Mouse (Mus musculus) G1E-ER4 (cell line): ENCODE data around the gene Eif2b1. TPM values are rescaled to one million over a fixed set of nuclear protein-coding genes. Genes with fewer than 3 reads are reported as not detected.

Experiments used
- GATA1 ChIP-seq: IDR thresholded peaks from one replicate; pipeline ENCODE4 v1.8.0; 2012; ENCODE audit warnings: low read length, inconsistent platforms
- polyA plus RNA-seq: library from polyadenylated mRNA; stranded (reverse); fragments of >175 nt; gene quantifications from 2 replicates; pipeline ENCODE4 v1.2.3, GENCODE M21; 2012

The Eif2b1 gene
- 7.9 and 8.9 TPM in 2 replicates for polyA plus RNA-seq

DNA sequence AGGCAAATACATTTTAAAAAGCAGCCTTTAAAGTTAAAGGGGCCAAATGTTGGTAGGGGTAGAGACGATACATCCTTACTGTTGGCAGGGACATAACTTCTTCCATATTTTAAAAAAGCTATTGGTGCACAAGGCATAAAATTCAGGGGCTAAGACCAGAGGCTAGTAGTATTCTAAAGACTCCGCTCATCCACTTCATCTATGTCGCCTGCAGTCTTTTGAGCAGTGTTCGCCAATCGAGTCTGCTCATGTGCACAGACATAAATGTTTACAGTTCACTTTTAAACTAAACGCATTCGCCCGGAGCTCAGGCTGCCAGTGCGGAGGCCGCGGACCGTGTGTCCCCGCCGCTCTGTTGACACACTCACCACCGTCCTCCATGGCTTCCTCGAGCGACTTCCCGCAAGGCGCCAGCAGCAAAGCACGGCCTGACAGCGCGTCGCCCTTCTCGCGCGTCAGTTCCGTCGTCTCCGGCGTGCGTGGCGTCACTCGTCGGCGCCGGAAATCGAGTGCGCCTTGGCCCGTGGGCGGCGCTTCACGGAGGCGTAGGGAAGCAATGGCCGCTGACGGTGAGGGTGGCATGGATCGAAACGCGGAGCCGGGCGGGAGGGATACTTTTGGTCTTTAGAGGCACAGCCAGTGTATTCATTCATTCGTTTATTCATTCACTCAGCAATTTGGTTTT is at the start of gene Eif2b1, which contains the start of gene Gtf2h3:
Gene Eif2b1 (minus strand): TSS at position 499 of the 685 bp plus-strand sequence.
Gene Gtf2h3 (plus strand): TSS at position 508 of the 685 bp plus-strand sequence.
- TF ChIP-seq GATA1, result no peak

DNA sequence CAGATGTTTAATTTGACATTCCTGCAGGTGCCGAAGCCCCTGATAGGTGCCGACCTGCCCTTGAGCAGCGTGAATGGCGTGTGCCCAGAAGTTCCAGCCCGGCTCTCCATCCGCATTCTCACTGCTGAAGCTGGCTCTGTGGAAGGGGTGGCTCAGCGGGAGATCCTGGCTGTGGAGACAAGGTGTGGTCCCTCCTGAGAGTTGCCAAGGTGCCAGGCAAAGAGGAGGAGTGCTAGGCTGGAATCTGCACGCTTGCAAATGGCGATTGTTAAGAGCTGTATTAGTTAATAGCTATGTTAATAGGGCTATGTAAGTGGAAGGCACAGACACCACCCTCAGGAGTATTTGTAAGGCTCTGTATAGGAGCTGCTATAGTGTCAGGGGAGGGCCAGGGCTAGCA is 45.4 kb upstream of the Eif2b1 start:
- no peak for TF ChIP-seq GATA1

DNA sequence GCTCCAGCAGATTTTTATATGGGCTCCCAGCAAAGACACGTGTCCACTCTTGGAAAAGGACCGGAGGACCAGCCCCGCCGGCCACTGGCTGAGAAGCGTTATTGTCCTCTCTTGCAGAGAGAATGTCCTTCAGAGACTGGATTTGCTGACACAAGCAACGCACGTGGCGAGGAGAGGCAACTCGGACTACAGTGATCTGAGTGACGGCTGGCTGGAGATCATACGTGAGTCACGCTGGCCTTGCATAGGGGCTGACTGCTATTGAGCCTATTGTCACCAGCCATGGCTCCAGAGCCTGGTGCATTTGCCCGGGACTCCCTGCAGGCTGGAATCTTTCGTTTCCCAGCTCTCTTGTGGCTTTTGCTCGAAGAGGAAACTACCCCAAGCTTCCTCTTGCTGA is 44.0 kb upstream of the Eif2b1 start:
- TF ChIP-seq GATA1, result no peak

DNA sequence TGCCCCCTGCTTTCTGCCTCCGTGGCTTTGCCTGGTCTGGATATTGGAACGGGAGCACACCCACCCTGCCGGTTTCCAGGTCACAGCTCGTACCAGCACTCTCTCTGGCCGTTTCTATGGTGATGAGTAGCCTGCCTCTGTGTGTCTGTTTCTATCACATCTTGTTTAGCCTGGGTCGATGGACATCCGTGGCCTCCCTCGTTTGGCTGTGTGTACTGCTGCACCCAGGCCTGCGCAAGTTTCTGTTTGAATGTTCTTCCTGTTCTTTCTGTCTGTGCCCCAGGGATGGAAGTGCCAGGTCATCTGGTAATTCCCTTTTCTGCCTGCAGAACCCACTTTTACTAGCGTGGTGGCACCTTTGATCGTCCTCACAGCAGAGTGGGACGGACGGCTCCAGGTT is 42.4 kb upstream of the Eif2b1 start:
- TF ChIP-seq GATA1, result no peak

DNA sequence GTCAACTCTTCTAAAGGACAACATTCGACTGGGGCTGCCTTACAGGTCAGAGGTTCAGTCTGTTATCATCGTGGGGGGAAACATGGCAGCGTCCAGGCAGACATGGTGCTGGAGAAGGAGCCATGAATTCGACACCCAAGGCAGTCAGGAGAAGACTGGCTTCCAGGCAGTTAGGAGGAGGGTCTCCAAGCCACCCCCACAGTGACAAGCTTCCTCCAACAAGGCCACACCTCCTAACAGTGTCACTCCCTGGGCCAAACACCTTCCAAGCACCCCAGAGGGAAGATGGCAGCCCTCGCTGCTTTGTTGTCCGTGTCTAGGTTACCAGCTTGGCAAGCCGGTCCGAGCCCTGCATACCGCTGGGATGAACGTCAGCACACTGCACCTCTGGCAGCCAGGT is 39.8 kb upstream of the Eif2b1 start:
- no peak for TF ChIP-seq GATA1

DNA sequence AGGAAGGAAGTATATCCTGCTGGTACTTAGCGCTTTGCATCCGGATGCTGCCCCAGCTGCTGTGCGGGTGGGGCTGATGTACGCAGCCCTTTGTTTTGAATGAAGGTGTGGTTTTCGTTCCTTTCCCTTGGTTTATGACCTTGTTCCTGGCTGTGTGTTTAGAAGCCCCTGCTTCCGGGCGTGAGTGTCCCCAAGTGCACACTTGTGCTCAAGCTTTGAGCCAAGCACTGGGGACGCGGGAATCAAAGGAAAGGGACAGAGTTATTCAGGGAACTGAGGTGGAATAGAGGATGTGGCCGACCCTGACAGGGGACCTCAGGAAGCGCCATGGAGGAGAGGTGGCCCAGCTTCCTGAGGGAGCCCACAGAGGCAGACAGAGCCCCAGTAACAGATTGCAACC is 35.8 kb upstream of the Eif2b1 start:
- TF ChIP-seq GATA1, result no peak

DNA sequence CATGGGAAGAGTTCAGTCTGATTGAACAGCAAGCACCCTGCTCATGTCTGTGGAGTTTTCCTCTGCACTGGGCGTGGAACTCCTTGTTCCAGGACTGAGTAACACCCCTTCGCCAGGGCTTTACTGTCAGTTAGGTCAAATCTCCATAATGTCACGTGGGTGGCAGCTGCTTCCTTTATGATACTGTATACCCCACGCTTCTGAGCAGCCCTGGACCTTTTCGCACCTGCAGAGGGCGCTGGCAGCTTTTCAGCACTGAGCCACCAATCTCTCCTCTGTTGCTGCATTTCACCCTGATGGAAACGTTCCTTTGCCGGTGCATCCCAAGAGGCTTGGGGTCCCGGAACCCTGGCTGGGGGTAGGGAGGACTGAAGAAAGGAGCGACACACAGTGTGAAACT is 32.0 kb upstream of the Eif2b1 start:
- no peak for TF ChIP-seq GATA1

DNA sequence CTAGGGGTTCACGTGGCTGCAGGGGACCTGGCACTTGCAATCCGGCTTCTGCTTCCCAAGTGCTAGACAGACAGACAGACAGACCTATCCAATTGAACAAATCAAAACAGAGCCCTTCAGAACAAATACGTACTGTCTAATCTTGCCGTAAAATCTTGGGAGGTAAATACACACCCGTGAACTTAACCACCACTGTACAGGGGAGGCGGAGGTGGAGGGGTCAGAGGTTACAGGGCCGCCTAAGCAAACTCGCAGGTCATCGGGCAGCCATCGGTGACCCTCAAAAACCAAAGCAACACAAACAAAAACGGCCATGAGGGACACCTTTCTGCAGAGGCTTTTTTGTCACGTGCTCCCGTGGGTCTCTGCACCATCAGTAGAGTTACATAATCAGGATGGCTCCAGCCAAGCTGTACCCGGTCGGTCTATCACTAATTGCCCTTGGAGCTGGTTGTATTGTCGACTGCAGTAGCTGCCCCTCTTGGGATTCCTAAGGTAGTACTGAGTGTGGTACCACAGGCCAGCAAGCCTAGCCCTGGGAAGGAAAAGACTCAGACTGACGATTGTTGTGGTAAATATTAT is 26.2 kb upstream of the Eif2b1 start:
- TF ChIP-seq GATA1, result no peak

DNA sequence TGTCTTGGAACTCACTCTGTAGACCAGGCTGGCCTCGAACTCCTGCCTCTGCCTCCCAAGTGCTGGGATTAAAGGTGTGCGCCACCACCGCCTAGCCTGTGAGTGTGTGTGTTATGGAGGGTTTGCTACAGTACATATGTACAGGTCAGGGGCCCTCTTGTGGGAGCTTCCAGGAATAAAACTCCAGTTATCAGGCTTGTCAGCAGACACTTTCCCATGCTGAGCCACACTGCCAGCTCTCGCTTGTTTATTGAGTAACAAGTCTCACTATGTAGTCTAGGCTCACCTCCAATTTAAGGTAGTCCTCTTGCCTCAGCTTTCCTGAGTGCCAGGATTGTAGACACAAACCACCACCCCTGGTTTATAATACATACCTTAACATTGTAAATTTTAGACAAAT is 25.4 kb upstream of the Eif2b1 start:
- no peak for TF ChIP-seq GATA1

DNA sequence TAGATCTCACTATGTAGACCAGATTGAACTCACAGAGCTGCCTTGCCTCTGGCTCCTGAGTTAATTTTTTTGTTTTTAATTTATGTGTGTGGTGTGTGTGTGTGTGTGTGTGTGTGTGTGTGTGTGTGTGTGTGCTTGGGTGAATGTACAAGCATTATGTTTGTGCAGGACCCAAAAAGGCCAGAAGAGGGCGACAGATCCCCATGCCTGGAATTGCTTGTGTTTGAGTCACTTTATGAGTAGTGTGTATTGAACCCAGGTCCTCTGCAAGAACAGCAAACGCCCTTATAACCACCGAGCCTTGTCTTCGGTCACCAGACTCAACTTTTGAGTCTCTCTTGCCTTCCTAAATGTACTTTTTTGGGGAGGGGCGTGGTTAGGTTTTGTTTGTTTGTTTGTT is 23.4 kb upstream of the Eif2b1 start:
- no peak for TF ChIP-seq GATA1

DNA sequence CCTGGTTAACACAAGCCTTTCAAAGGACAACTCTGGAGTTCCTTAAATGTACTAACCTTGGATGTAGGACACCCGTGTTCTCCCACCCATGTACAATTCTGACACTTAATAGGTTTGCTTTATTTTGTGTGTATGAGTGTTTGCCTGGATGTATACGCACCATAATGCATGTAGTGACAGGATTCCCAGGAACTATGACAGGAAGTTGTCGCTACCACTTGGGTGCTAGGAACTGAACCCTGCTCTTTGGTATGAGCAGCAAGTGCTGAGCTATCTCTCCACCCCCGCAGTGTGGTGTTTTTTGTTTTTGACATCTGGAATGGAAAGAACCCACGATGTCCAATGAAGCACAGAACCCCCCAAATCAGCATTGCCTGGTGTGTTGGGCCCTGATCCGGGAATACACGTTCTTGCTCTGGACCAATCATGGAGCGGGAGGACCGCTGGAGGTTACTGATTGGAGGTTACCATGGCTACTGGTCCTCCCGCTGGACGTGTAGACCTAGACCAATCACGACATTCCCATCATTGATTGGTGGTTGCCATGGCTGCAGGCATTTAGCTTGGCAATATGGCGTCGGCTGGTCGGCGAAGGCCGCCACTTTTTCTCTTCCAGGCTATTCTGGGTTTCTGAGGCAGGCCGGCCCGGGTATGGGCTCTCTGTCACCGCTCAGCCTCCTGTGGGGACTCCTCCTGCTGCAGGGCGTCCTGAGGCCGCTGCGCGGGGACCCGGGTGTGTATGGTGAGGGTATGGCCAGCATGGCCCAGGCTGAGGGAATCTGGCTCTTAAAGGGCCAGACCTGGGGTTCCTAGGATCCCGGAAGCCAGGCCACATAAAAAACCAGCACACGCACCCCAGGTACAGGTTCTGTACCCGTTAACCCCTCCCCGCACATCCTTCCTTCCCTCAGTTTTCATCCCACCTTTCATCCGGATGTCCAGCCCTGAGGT is 19.6 kb upstream of the Eif2b1 start:
- TF ChIP-seq GATA1, result no peak

DNA sequence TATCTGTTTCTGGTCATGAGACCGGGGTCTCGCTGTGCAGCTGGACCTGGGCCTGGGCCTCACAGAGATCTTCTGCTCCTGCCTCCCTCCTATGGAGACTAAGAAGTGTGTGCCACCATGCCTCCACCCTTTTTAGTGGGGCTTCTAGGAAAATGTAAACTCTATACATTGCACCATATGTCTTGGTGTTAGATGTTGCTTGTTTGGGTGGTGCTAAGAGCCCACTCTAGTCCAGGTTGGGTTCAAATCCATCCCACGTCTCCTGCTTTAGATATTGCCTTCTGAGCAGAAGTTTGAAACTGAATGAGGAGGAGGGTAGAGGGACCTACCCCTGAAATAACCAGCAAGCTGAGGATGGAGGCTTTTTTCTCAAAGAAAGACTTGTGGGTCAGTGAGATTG is 13.8 kb upstream of the Eif2b1 start:
- no peak for TF ChIP-seq GATA1

DNA sequence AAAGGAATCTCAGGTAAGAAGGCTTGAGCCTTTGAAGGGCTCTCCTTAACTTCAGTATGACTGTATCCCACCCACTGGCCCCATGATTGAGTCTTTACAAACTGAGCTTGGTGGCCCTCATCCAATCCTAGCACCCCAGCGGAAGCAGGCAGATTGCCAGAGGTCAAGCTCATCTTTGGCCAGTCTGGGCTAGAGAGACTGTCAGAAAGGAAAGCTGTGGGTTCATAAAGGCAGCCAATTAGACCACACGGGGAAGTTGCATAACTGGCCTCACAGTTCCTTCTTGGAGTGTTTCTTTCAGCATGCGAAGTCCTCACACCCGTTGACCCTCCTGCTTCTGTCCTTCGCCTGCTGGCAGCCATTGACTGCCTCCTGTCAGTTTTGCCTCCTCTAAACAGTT is 3.6 kb upstream of the Eif2b1 start:
- no peak for TF ChIP-seq GATA1

DNA sequence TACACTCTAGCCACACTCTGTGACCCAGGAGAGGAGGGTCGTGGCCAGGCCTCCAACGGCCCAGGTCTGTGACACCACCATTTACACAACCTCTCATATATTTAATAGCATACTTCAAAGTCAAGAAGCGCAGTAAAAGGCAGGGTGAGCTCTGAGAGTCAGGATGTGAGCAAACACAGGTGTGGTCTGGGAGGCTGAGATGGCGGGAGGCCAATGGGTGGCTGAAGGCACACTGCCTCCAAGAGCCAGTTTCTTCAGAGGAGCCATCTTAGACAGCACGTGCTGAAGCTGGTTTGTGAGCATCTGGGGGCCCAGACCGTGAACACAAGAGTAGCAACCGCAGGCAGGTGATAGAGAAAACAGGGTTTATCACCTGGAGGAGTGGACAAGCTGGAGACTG is 3.5 kb downstream of the Eif2b1 start:
- no peak for TF ChIP-seq GATA1

DNA sequence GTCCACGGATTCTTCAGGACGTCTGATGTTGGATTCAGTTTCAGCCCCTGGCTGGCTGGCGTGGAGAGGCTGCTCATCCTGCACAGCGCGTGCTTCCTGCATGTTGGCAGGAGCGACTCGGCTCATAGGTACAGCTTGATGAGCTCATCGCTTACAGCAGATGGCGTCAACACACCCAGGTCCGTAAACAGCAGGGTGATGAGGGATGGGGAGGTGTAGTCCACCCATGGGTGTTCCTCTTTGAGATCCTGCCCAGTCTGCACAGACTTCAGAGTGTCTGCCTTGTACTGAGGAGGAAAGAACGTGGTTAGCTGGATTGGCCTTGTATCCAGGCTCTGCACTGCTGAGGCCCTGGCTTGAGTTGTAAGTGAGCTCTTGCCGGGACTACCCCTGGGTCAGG is 7.9 kb downstream of the Eif2b1 start:
- TF ChIP-seq GATA1, result no peak

DNA sequence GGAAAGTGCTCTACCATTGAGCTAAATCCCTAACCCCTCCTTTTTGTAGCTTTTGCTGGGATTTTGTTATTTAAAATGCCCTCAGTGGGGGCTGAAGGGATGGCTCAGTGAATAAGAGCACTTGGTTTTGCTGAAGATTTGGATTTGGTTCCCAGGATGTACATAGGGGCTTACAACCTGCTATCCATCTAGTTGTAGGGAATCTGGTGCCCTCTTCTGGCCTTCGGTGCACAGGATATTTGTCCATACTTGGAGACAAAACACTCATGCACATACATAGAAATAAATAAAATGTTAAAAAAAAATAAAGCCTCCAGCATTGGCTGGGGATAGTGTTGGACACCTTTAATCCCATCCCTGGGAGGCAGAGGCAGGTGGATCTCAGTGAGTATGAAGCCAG is 23.8 kb downstream of the Eif2b1 start:
- TF ChIP-seq GATA1, result no peak
